Mouse (Mus musculus) lung, embryonic 14.5 days (tissue): Measurements from ENCODE around the gene Slc41a3. TPM values are rescaled to one million over a fixed set of nuclear protein-coding genes. Genes with fewer than 3 reads are reported as not detected.

Experiments
- ATAC-seq: fragments of 200-750 bp; cut with Nextera tagmentation; 2 replicates; pipeline ENCODE4 v1.8.0; 2017; ENCODE audit warnings: mild to moderate bottlenecking, moderate TSS enrichment, moderate library complexity; ENCODE audit not compliant: insufficient read depth
- DNase-seq: peaks from one replicate; pipeline ENCODE4 v3.0.0-alpha.2; 2015
- H3K27ac ChIP-seq: fragments of 300-500 bp; sonication (generic); 2 replicates; pipeline ENCODE4 v1.5.1; 2014; ENCODE audit warnings: low read depth, mild to moderate bottlenecking, moderate library complexity
- H3K27me3 ChIP-seq: fragments of 300-500 bp; sonication (generic); 2 replicates; pipeline ENCODE4 v1.6.1; 2014; ENCODE audit warnings: low read length, control low read depth; ENCODE audit not compliant: insufficient read depth
- H3K36me3 ChIP-seq: fragments of 300-500 bp; sonication (generic); 2 replicates; pipeline ENCODE4 v1.6.1; 2014; ENCODE audit warnings: control low read depth; ENCODE audit not compliant: insufficient read depth
- H3K4me1 ChIP-seq: fragments of 300-500 bp; sonication (generic); 2 replicates; pipeline ENCODE4 v1.6.1; 2014; ENCODE audit warnings: antibody characterized with exemption, control low read depth; ENCODE audit not compliant: insufficient read depth
- H3K4me2 ChIP-seq: fragments of 300-500 bp; sonication (generic); 2 replicates; pipeline ENCODE4 v1.6.1; 2014; ENCODE audit warnings: mild to moderate bottlenecking
- H3K4me3 ChIP-seq: fragments of 300-500 bp; sonication (generic); 2 replicates; pipeline ENCODE4 v1.5.1; 2014; ENCODE audit warnings: low read depth, low read length
- H3K9ac ChIP-seq: fragments of 300-500 bp; sonication (generic); 2 replicates; pipeline ENCODE4 v1.6.1; 2014
- H3K9me3 ChIP-seq: fragments of 300-500 bp; sonication (generic); 2 replicates; pipeline ENCODE4 v1.6.1; 2016; ENCODE audit warnings: low read depth, low read length, control low read depth
- CTCF ChIP-seq: IDR thresholded peaks from 2 replicates; pipeline ENCODE4 v1.5.1; 2016; ENCODE audit warnings: antibody characterized with exemption, low read depth
- WGBS: fragments of 180-500 bp; shearing (Covaris S2); extraction: QIAGEN DNeasy Blood & Tissue Kit; methylation state at CpG from one replicate; pipeline ENCODE4 v1.1.7; 2014; 5-methylcytosine and 5-hydroxymethylcytosine counted together
- microRNA-seq: library from miRNA; unstranded; fragments of <30 nt; microRNA quantifications from one replicate; pipeline ENCODE4, GENCODE M21; 2016; ENCODE audit warnings: borderline number of aligned reads
- polyA plus RNA-seq: library from polyadenylated mRNA; unstranded; fragments of >200 nt; fragmentation: Nextera tagmentation; extraction: Ambion mirVana; gene quantifications from 2 replicates; pipeline ENCODE4 v1.2.1, GENCODE M21; 2014

Slc41a3 gene
- polyA plus RNA-seq, 1 experiment from 2014 or later = 4.7 TPM

DNA sequence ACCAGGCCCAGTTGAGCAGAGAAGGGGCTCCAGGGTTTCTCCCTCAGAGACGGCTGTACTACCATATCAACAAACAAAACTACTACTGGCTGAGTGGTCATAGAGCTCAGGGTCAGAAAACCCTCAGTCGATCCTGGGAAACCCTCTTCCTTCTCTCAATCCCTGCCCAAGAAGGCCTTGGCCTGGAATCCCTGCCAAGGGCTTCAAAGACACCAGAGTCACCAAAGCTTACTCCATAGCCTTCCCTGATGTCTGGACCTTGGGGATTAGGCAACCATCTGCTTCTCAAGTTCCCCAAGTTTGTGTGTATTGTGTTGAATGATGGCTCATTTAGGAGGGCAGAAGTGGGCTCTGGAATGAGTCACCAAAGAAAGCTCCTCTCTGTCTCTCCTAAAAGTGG lies 87.4 kb downstream of the Slc41a3 start:
- ATAC-seq = no peak

DNA sequence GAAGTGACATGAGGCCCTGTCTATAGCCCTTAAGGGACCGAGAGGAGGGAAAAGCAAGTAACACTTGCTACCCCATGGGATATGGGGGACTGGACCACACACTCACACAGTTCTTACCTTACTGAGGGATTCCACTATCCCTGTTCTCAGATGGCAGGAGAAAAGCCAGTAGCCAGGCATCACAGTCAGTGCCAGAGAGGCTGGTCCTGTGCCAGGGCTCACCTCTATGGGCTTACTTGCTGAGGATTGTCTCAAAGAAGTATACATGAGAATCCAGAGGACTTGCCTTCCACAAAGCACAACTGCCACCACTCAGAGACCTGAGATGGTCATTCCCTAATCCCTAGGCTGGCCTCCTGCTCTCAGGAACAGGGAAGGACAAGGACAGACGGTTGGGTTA lies 87.9 kb downstream of the Slc41a3 start:
- H3K4me3 ChIP-seq = no peak overlapping the region
- no peak for ATAC-seq
- H3K36me3 ChIP-seq = peaks cover 73% of the 10 kb centered on the region
- no peaks in the 10 kb centered on the region for H3K27me3 ChIP-seq
- no peak overlapping the region for H3K9ac ChIP-seq
- no peak overlapping the region for H3K27ac ChIP-seq
- DNase-seq = no peak
- no peak overlapping the region for H3K4me2 ChIP-seq
- 0 out of 2 replicates have a peak, but pooled peaks cover 3% of the 10 kb centered on the region for H3K4me1 ChIP-seq
- no peaks in the 10 kb centered on the region for H3K9me3 ChIP-seq
- WGBS = 69% methylated on average over 2 of the region's 2 CpGs
- TF ChIP-seq CTCF = no peak

More for the DNA sequence above, 87.4 kb downstream of the Slc41a3 start:
- Histone ChIP-seq H3K4me1 (0 out of 2 replicates have a peak, but pooled peaks cover 3% of the 10 kb centered on the region), H3K27me3 (no peaks in the 10 kb centered on the region), H3K4me2 (no peak overlapping the region), H3K4me3 (no peak overlapping the region), H3K9me3 (no peaks in the 10 kb centered on the region), H3K27ac (no peak overlapping the region), H3K9ac (no peak overlapping the region), H3K36me3 (peaks cover 77% of the 10 kb centered on the region)
- DNase-seq = no peak
- no peak for TF ChIP-seq CTCF
- 60% methylated on average over 2 of the region's 2 CpGs for WGBS

- no peak overlapping the region for H3K9ac ChIP-seq
- H3K27ac ChIP-seq = no peak overlapping the region
- no peak for ATAC-seq
- H3K4me1 ChIP-seq = no peaks in the 10 kb centered on the region
- no peaks in the 10 kb centered on the region for H3K27me3 ChIP-seq
- peaks cover 42% of the 10 kb centered on the region for H3K36me3 ChIP-seq
- DNase-seq = no peak
- no peak for TF ChIP-seq CTCF
- H3K4me2 ChIP-seq = no peak overlapping the region
- no peaks in the 10 kb centered on the region for H3K9me3 ChIP-seq
- 79% methylated on average over 1 of the region's 1 CpGs for WGBS
- no peak overlapping the region for H3K4me3 ChIP-seq
Measured at GRCm38 (mm10) chr6:90695754-90696153, 91.2 kb downstream of the Slc41a3 start.

Small RNA genes within 50 kb of the gene (microRNA-seq; reads per million reads assigned to microRNA genes)
- not detected for gene Gm24816

Other genes with a start within 250 kb of the Slc41a3 start
- 10.4 and 11.9 TPM in 2 replicates for gene Zxdc, start 235.2 kb upstream of the Slc41a3 start, polyA plus RNA-seq
- gene Cfap100, start 175.9 kb upstream of the Slc41a3 start, polyA plus RNA-seq = 0.43 and 0.57 TPM in 2 replicates
- 8.1 and 10.9 TPM in 2 replicates for gene Klf15, start 142.1 kb upstream of the Slc41a3 start, polyA plus RNA-seq
- 0.74 and 0.78 TPM in 2 replicates for gene Aldh1l1, start 118.3 kb upstream of the Slc41a3 start, polyA plus RNA-seq